Mouse (Mus musculus): ENCODE measurements around the gene Defb23. TPM values are rescaled to one million over a fixed set of nuclear protein-coding genes. Genes with fewer than 3 reads are reported as not detected.

Gene Defb23
- total RNA-seq, 2 experiments from 2014 or later: not detected

Other genes with a start within 250 kb of the Defb23 start
- gene Csnk2a1, start 237.8 kb downstream of the Defb23 start, total RNA-seq (2021): 100 to 1,000 TPM in 1 of 2 experiments, 10 to 100 TPM in 1; 96.2 to 111 TPM
- gene Tbc1d20, start 170.8 kb downstream of the Defb23 start, total RNA-seq (2021): 10 to 100 TPM; 53.6 to 57.1 TPM
- gene Rbck1, start 132.0 kb downstream of the Defb23 start, total RNA-seq (2021): 100 to 1,000 TPM in 1 of 2 experiments, 10 to 100 TPM in 1; 92.3 to 124 TPM
- 1 to 10 TPM in 1 of 2 experiments, under 1 TPM in 1; 0.62 to 1.7 TPM for gene Trib3, start 120.6 kb downstream of the Defb23 start, total RNA-seq (2021)
- gene Nrsn2, start 88.0 kb downstream of the Defb23 start, total RNA-seq (2021): 10 to 100 TPM; 66.2 to 81.9 TPM
- gene Sox12, start 66.6 kb downstream of the Defb23 start, total RNA-seq (2021): 10 to 100 TPM; 14.7 to 15.6 TPM
- 10 to 100 TPM in 1 of 2 experiments, 1 to 10 TPM in 1; 9.5 to 11.3 TPM for gene Zcchc3, start 49.6 kb downstream of the Defb23 start, total RNA-seq (2021)
- gene 6820408C15Rik, start 49.0 kb downstream of the Defb23 start, total RNA-seq (2021): 1 to 10 TPM; 2.1 to 3.6 TPM
- gene Defb20, start 12.4 kb upstream of the Defb23 start, total RNA-seq (2021): not detected
- gene Defb22, start 25.5 kb upstream of the Defb23 start, total RNA-seq (2021): not detected
- gene Defb26, start 47.1 kb upstream of the Defb23 start, total RNA-seq (2021): not detected
- not detected for gene Defb28, start 53.6 kb upstream of the Defb23 start, total RNA-seq (2021)
- gene Defb29, start 75.5 kb upstream of the Defb23 start, total RNA-seq (2021): not detected
- not detected for gene Gm17416, start 104.7 kb upstream of the Defb23 start, total RNA-seq (2021)
- not detected for gene Defb21, start 108.1 kb upstream of the Defb23 start, total RNA-seq (2021)
- not detected for gene Defb19, start 115.7 kb upstream of the Defb23 start, total RNA-seq (2021)
- not detected for gene Defb45, start 134.8 kb upstream of the Defb23 start, total RNA-seq (2021)
- not detected for gene Defb36, start 139.7 kb upstream of the Defb23 start, total RNA-seq (2021)
- gene Defb25, start 158.4 kb upstream of the Defb23 start, total RNA-seq (2021): not detected
- gene Rem1, start 162.3 kb upstream of the Defb23 start, total RNA-seq (2021): 1 to 10 TPM in 1 of 2 experiments, under 1 TPM in 1; 0.86 to 1.4 TPM
- gene H13, start 204.8 kb upstream of the Defb23 start, total RNA-seq (2021): 10 to 100 TPM; 72.2 to 75.4 TPM
- 10 to 100 TPM; 17.0 to 18.9 TPM for gene Mcts2, start 222.4 kb upstream of the Defb23 start, total RNA-seq (2021)